Mouse (Mus musculus): Measurements from ENCODE around the gene Adora2a. TPM values are rescaled to one million over a fixed set of nuclear protein-coding genes. Genes with fewer than 3 reads are reported as not detected.
"Not testable (repeated sequence)": the region's sequence is repeated elsewhere in the genome, so short reads cannot be mapped to it uniquely, and the experiment has no call there.

Adora2a gene
- polyA plus RNA-seq, 1 experiment from 2014 or later = 6.8 TPM

DNA sequence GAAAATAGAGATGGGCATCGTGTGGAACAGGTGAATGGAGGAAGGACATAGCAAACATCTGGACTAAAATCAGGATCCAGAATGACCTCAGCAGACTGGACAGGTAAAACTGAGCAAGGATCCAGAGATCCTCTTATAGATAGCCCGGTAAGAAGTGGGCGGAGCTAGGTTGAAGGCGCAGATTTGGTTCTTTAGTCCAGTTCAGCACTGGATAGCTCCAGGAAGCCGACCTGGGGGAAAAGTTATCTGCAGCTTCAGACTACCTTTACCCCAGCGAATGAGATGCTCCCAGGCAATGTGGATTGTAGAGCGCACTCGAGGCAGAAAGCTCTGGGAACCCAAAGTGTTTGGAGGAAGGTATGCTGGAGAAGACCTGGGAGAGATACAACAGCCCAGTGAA is 25.3 kb downstream of the Adora2a start:
- Histone ChIP-seq H3K27ac (replicated peaks in 1 of 2; ENCODE audit: control insufficient read depth in 1 of 2, insufficient read depth in 1 of 2, low read depth in 2 of 2, low read length in 2 of 2) (no peak overlapping the region), H3K9me3 (ENCODE audit: control insufficient read depth, low read length) (no peaks in the 10 kb centered on the region), H3K4me1 (ENCODE audit: control insufficient read depth in 2 of 2, insufficient read depth in 2 of 2, low read length in 2 of 2) (peaks cover 5 to 8% of the 10 kb centered on the region in 2 experiments), H3K36me3 (ENCODE audit: control insufficient read depth, insufficient read depth, low read length) (no peaks in the 10 kb centered on the region), H3K4me3 (ENCODE audit: control insufficient read depth in 1 of 2, insufficient read depth in 1 of 2, low read depth in 1 of 2, low read length in 2 of 2) (no peak overlapping the region), H3K9ac (ENCODE audit: low read length) (no peak overlapping the region), H3K27me3 (ENCODE audit: control insufficient read depth, insufficient read depth, low read length) (no peaks in the 10 kb centered on the region; the same call in 1 of the 2 replicates), H3K4me2 (ENCODE audit: low read length) (no peak overlapping the region)
- WGBS = 32% methylated on average over 8 of the region's 8 CpGs
- no peak for ATAC-seq (ENCODE audit: insufficient number of reproducible peaks, insufficient read depth, low FRiP score, low read depth)

GRCm38 (mm10) chr10:75344563-75344962 is 27.9 kb downstream of the Adora2a start:
- peak overlapping the region in 1 of 2 experiments; percentile 21; a peak in 1 of 4 replicates for H3K27ac ChIP-seq (replicated peaks in 1 of 2; ENCODE audit: control insufficient read depth in 1 of 2, insufficient read depth in 1 of 2, low read depth in 2 of 2, low read length in 2 of 2)
- ATAC-seq (ENCODE audit: insufficient number of reproducible peaks, insufficient read depth, low FRiP score, low read depth); H3K9ac ChIP-seq (ENCODE audit: low read length); H3K27me3 ChIP-seq (ENCODE audit: control insufficient read depth, insufficient read depth, low read length); H3K4me1 ChIP-seq (ENCODE audit: control insufficient read depth in 2 of 2, insufficient read depth in 2 of 2, low read length in 2 of 2); H3K4me3 ChIP-seq (ENCODE audit: control insufficient read depth in 1 of 2, insufficient read depth in 1 of 2, low read depth in 1 of 2, low read length in 2 of 2); H3K4me2 ChIP-seq (ENCODE audit: low read length); H3K36me3 ChIP-seq (ENCODE audit: control insufficient read depth, insufficient read depth, low read length); H3K9me3 ChIP-seq (ENCODE audit: control insufficient read depth, low read length): not testable (repeated sequence)
- 19% methylated on average over 1 of the region's 1 CpGs for WGBS

- Histone ChIP-seq H3K36me3 (ENCODE audit: control insufficient read depth, insufficient read depth, low read length) (no peaks in the 10 kb centered on the region), H3K27me3 (ENCODE audit: control insufficient read depth, insufficient read depth, low read length) (no peaks in the 10 kb centered on the region; the same call in 1 of the 2 replicates), H3K4me1 (ENCODE audit: control insufficient read depth in 2 of 2, insufficient read depth in 2 of 2, low read length in 2 of 2) (peaks cover 5 to 8% of the 10 kb centered on the region in 2 experiments), H3K4me2 (ENCODE audit: low read length) (no peak overlapping the region), H3K9ac (ENCODE audit: low read length) (no peak overlapping the region), H3K4me3 (ENCODE audit: control insufficient read depth in 1 of 2, insufficient read depth in 1 of 2, low read depth in 1 of 2, low read length in 2 of 2) (no peak overlapping the region), H3K27ac (replicated peaks in 1 of 2; ENCODE audit: control insufficient read depth in 1 of 2, insufficient read depth in 1 of 2, low read depth in 2 of 2, low read length in 2 of 2) (peak overlapping the region in 1 of 2 experiments; percentile 21; a peak in 2 of 4 replicates), H3K9me3 (ENCODE audit: control insufficient read depth, low read length) (no peaks in the 10 kb centered on the region)
- ATAC-seq (ENCODE audit: insufficient number of reproducible peaks, insufficient read depth, low FRiP score, low read depth) = no peak
- WGBS = 15% methylated on average over 2 of the region's 2 CpGs
Measured at GRCm38 (mm10) chr10:75345265-75345664, 28.6 kb downstream of the Adora2a start.

DNA sequence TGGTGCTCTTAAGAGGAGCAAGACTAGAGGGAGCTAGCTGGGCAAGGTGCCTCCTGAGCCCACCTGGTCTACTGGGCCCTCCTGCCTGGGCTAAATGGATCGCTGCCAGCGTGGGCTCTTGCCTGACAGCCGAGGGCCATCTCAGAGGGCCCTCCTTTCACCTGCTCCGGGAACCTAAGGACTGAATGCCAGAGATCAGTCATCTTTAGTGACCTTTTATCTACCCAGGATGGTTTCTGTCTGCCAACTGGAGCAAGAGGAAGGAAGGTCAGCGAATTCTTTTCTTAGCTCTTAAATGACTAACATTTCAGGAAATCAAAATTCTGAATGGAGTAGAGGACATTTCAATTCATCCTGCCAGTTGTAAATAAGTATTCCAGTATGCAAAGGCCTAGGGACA is 33.9 kb downstream of the Adora2a start:
- ATAC-seq (ENCODE audit: insufficient number of reproducible peaks, insufficient read depth, low FRiP score, low read depth) = no peak
- H3K27ac ChIP-seq (replicated peaks in 1 of 2; ENCODE audit: control insufficient read depth in 1 of 2, insufficient read depth in 1 of 2, low read depth in 2 of 2, low read length in 2 of 2) = no peak overlapping the region
- H3K4me1 ChIP-seq (ENCODE audit: control insufficient read depth in 2 of 2, insufficient read depth in 2 of 2, low read length in 2 of 2) = peaks cover 4 to 10% of the 10 kb centered on the region in 2 experiments; a peak in 3 of 4 replicates
- 62% methylated on average over 5 of the region's 5 CpGs for WGBS
- H3K9me3 ChIP-seq (ENCODE audit: control insufficient read depth, low read length) = no peaks in the 10 kb centered on the region
- H3K4me2 ChIP-seq (ENCODE audit: low read length) = no peak overlapping the region
- H3K36me3 ChIP-seq (ENCODE audit: control insufficient read depth, insufficient read depth, low read length) = no peaks in the 10 kb centered on the region
- no peaks in the 10 kb centered on the region for H3K27me3 ChIP-seq (ENCODE audit: control insufficient read depth, insufficient read depth, low read length)
- H3K9ac ChIP-seq (ENCODE audit: low read length) = no peak overlapping the region
- H3K4me3 ChIP-seq (ENCODE audit: control insufficient read depth in 1 of 2, insufficient read depth in 1 of 2, low read depth in 1 of 2, low read length in 2 of 2) = no peak overlapping the region

DNA sequence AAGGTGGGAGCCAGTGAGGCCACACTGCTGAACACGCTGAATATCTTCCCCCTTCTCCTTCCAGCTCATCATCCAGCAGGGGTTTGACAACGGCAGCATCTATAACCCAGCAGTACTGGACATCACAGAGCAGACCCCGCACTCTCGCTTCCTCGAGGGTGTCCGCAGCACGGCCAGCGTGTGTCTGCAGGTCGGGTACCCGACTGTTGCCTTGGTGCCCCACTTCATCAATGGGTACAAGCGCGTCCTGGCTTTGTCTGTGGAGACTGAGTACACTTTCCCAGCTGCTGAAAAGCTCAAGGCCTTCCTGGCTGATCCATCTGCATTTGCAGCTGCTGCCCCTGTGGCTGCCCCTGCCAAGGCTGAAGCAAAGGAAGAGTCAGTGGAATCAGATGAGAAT is 35.9 kb downstream of the Adora2a start:
- Histone ChIP-seq H3K4me3 (ENCODE audit: control insufficient read depth in 1 of 2, insufficient read depth in 1 of 2, low read depth in 1 of 2, low read length in 2 of 2) (no peak overlapping the region), H3K9me3 (ENCODE audit: control insufficient read depth, low read length) (no peaks in the 10 kb centered on the region), H3K27ac (replicated peaks in 1 of 2; ENCODE audit: control insufficient read depth in 1 of 2, insufficient read depth in 1 of 2, low read depth in 2 of 2, low read length in 2 of 2) (no peak overlapping the region), H3K27me3 (ENCODE audit: control insufficient read depth, insufficient read depth, low read length) (no peaks in the 10 kb centered on the region), H3K36me3 (ENCODE audit: control insufficient read depth, insufficient read depth, low read length) (no peaks in the 10 kb centered on the region), H3K9ac (ENCODE audit: low read length) (no peak overlapping the region), H3K4me2 (ENCODE audit: low read length) (no peak overlapping the region), H3K4me1 (ENCODE audit: control insufficient read depth in 2 of 2, insufficient read depth in 2 of 2, low read length in 2 of 2) (peaks cover 4 to 15% of the 10 kb centered on the region in 2 experiments)
- ATAC-seq (ENCODE audit: insufficient number of reproducible peaks, insufficient read depth, low FRiP score, low read depth) = no peak
- 91% methylated on average over 12 of the region's 12 CpGs for WGBS

GRCm38 (mm10) chr10:75353838-75354241 is 37.2 kb downstream of the Adora2a start:
- H3K36me3 ChIP-seq (ENCODE audit: control insufficient read depth, insufficient read depth, low read length) = not testable (repeated sequence)

DNA sequence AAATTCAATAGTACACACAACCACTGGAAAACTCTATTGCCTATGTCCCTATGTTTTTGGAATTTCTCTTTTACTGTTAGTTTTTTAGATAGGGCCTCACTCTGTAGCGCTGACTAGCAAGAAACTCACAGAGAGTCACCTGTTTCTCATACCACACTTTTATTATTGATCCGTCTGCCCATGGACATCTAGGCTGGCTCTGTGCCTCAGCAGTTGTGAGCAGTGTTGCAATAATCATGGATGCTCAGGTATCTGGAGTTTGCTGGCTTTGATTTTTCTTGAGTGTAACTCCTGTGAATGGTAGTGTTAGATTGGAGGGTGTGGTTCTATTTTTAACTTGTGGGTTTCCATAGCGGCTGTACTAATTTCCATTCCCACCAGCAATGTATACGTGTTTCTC is 38.7 kb downstream of the Adora2a start:
- no peak for ATAC-seq (ENCODE audit: insufficient number of reproducible peaks, insufficient read depth, low FRiP score, low read depth)

More at GRCm38 (mm10) chr10:75353838-75354241, 37.2 kb downstream of the Adora2a start:
- WGBS = 45% methylated on average over 8 of the region's 9 CpGs
- not testable (repeated sequence) for H3K4me3 ChIP-seq (ENCODE audit: control insufficient read depth in 1 of 2, insufficient read depth in 1 of 2, low read depth in 1 of 2, low read length in 2 of 2); H3K4me2 ChIP-seq (ENCODE audit: low read length); H3K27me3 ChIP-seq (ENCODE audit: control insufficient read depth, insufficient read depth, low read length); H3K9ac ChIP-seq (ENCODE audit: low read length); ATAC-seq (ENCODE audit: insufficient number of reproducible peaks, insufficient read depth, low FRiP score, low read depth); H3K9me3 ChIP-seq (ENCODE audit: control insufficient read depth, low read length)
- Histone ChIP-seq H3K27ac (replicated peaks in 1 of 2; ENCODE audit: control insufficient read depth in 1 of 2, insufficient read depth in 1 of 2, low read depth in 2 of 2, low read length in 2 of 2) (peak overlapping the region in 1 of 2 experiments; percentile 44; a peak in 1 of 4 replicates), H3K4me1 (ENCODE audit: control insufficient read depth in 2 of 2, insufficient read depth in 2 of 2, low read length in 2 of 2) (peaks cover 4 to 15% of the 10 kb centered on the region in 2 experiments)

DNA sequence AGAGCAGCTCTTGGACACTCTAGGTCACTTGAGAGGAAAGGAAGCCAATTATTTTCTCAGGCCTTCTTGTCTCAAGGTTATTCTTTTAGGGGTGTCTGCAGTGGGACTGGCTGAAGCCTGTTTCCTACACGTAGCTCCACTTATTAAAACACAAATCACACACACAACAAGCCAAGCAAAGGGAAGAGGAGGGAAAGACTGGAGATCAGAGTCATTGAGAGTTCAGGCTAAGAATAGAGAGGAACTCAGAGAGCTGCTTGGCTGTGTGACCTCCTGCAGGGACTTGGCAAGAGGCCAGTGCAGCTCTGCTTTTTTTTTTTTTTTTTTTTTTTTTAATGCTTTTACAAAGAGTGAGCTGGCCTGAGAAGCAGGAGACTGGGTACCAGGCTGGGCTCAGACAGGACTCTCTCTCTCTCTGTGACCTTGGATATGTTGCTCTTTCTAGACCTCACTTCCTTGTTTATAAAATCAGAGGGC is 47.6 kb downstream of the Adora2a start:
- Histone ChIP-seq H3K4me2 (ENCODE audit: low read length) (peak overlapping the region; percentile 38), H3K4me1 (ENCODE audit: control insufficient read depth in 2 of 2, insufficient read depth in 2 of 2, low read length in 2 of 2) (peaks cover 13 to 23% of the 10 kb centered on the region in 2 experiments), H3K27ac (replicated peaks in 1 of 2; ENCODE audit: control insufficient read depth in 1 of 2, insufficient read depth in 1 of 2, low read depth in 2 of 2, low read length in 2 of 2) (peak overlapping the region; percentile 90), H3K9ac (ENCODE audit: low read length) (0 out of 2 replicates have a peak overlapping the region, but pooled peaks have one; percentile 11)
- not testable (repeated sequence) for H3K27me3 ChIP-seq (ENCODE audit: control insufficient read depth, insufficient read depth, low read length); H3K4me3 ChIP-seq (ENCODE audit: control insufficient read depth in 1 of 2, insufficient read depth in 1 of 2, low read depth in 1 of 2, low read length in 2 of 2); H3K9me3 ChIP-seq (ENCODE audit: control insufficient read depth, low read length); H3K36me3 ChIP-seq (ENCODE audit: control insufficient read depth, insufficient read depth, low read length)
- peak; percentile 86 for ATAC-seq (ENCODE audit: insufficient number of reproducible peaks, insufficient read depth, low FRiP score, low read depth)
- WGBS = 0% methylated on average over 1 of the region's 1 CpGs

More for the DNA sequence above, 38.7 kb downstream of the Adora2a start:
- 30% methylated on average over 4 of the region's 4 CpGs for WGBS
- Histone ChIP-seq H3K4me2 (ENCODE audit: low read length) (no peak overlapping the region), H3K27me3 (ENCODE audit: control insufficient read depth, insufficient read depth, low read length) (no peaks in the 10 kb centered on the region), H3K4me1 (ENCODE audit: control insufficient read depth in 2 of 2, insufficient read depth in 2 of 2, low read length in 2 of 2) (peaks cover 4 to 15% of the 10 kb centered on the region in 2 experiments), H3K9ac (ENCODE audit: low read length) (no peak overlapping the region), H3K9me3 (ENCODE audit: control insufficient read depth, low read length) (no peaks in the 10 kb centered on the region), H3K36me3 (ENCODE audit: control insufficient read depth, insufficient read depth, low read length) (no peaks in the 10 kb centered on the region), H3K27ac (replicated peaks in 1 of 2; ENCODE audit: control insufficient read depth in 1 of 2, insufficient read depth in 1 of 2, low read depth in 2 of 2, low read length in 2 of 2) (no peak overlapping the region), H3K4me3 (ENCODE audit: control insufficient read depth in 1 of 2, insufficient read depth in 1 of 2, low read depth in 1 of 2, low read length in 2 of 2) (no peak overlapping the region)
